Mouse (Mus musculus): Measurements from ENCODE around the gene H2-Eb1.

GRCm38 (mm10) chr17:34317275-34317674, 11.6 kb downstream of the H2-Eb1 start:
- TF ChIP-seq CTCF (IDR thresholded peaks at IDR 0.05; ENCODE audit: extremely low read depth, insufficient read length, insufficient replicate concordance, low read depth, low read length) (no peak), POLR2A (IDR thresholded peaks at IDR 0.05; ENCODE audit: low read depth, low read length) (no peak)
